Mouse (Mus musculus) intestine, embryonic 14.5 days (tissue): ENCODE data around the gene Anxa3. TPM values are rescaled to one million over a fixed set of nuclear protein-coding genes. Genes with fewer than 3 reads are reported as not detected.
A peak's percentile ranks its signal among the peaks of the same experiment; 100 is the strongest.

Experiments
- ATAC-seq: fragments of 200-750 bp; cut with Nextera tagmentation; replicated peaks from 2 replicates; pipeline ENCODE4 v1.8.0; 2017; ENCODE audit warnings: low read depth, moderate number of reproducible peaks, moderate TSS enrichment, moderate library complexity; ENCODE audit not compliant: low FRiP score, low TSS enrichment
- DNase-seq: peaks from one replicate; pipeline ENCODE4 v3.0.0-alpha.2; 2018; ENCODE audit warnings: low spot score
- H3K27ac ChIP-seq: fragments of 300-500 bp; sonication (generic); 2 replicates; pipeline ENCODE4 v1.5.1; 2014; ENCODE audit warnings: low read depth, mild to moderate bottlenecking, control low read depth
- H3K27me3 ChIP-seq: fragments of 300-500 bp; sonication (generic); replicated peaks from 2 replicates; pipeline ENCODE4 v1.6.1; 2014; ENCODE audit warnings: low read length, control low read depth; ENCODE audit not compliant: control insufficient read depth, insufficient read depth
- H3K36me3 ChIP-seq: fragments of 300-500 bp; sonication (generic); 2 replicates; pipeline ENCODE4 v1.6.1; 2014; ENCODE audit warnings: low read length, control low read depth; ENCODE audit not compliant: control insufficient read depth, insufficient read depth
- H3K4me1 ChIP-seq: fragments of 300-500 bp; sonication (generic); replicated peaks from 2 replicates; pipeline ENCODE4 v1.6.1; 2014; ENCODE audit warnings: low read length, control low read depth, mixed read lengths; ENCODE audit not compliant: control insufficient read depth, insufficient read depth
- H3K4me2 ChIP-seq: fragments of 300-500 bp; sonication (generic); 2 replicates; pipeline ENCODE4 v1.6.1; 2014; ENCODE audit warnings: low read length
- H3K4me3 ChIP-seq: fragments of 300-500 bp; sonication (generic); 2 replicates; pipeline ENCODE4 v1.5.1; 2014; ENCODE audit warnings: low read depth, low read length, control low read depth, mixed read lengths
- H3K9ac ChIP-seq: fragments of 300-500 bp; sonication (generic); 2 replicates; pipeline ENCODE4 v1.6.1; 2014; ENCODE audit warnings: mild to moderate bottlenecking, low read length
- H3K9me3 ChIP-seq: fragments of 300-500 bp; sonication (generic); 2 replicates; pipeline ENCODE4 v1.6.1; 2016; ENCODE audit warnings: low read length, control low read depth; ENCODE audit not compliant: control insufficient read depth
- WGBS: fragments of 180-500 bp; shearing (Covaris S2); extraction: QIAGEN DNeasy Blood & Tissue Kit; methylation state at CpG from one replicate; pipeline ENCODE4 v1.1.7; 2014; 5-methylcytosine and 5-hydroxymethylcytosine counted together
- polyA plus RNA-seq: library from polyadenylated mRNA; unstranded; fragments of >200 nt; fragmentation: Nextera tagmentation; extraction: Ambion mirVana; gene quantifications from 2 replicates; pipeline ENCODE4 v1.2.1, GENCODE M21; 2014

Anxa3 gene
- polyA plus RNA-seq, 1 experiment from 2014 or later = 53.9 TPM

DNA sequence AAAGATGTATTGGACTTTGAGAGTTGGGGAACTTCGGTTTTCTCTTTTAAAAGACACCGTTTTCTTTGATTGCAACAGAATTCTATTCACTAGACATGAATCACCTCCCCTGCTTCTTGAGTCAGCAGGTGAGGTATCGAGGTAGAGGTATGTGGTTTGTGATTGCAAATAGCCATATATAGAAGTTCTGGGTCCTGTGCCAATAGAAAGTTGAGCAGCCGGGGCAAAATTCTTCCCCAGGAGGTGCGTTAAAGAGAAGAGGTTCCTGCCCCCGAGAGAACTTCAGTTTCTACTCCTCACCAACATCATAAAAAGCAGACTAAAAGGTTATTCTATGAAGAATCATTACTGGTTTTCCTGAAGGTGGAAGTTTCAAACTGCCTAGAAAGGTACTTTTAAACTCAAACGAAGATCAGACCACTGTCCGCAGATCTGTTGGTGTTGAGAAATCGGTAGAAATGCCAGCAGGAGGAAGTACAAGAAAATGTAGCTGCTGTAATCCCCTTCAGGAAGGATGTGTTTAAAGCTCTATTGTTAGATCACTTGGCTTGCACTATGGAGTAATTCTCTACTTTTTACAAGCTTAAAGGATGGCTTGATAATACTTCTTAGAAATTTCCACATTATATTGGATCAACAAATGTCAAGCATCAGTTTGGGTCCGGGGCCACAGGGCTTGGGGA lies 955 bp downstream of the Anxa3 start:
- DNase-seq = no peak
- 39% methylated on average over 10 of the region's 10 CpGs for WGBS
- H3K4me3 ChIP-seq = peak overlapping the region; percentile 49
- H3K4me2 ChIP-seq = peak overlapping the region; percentile 81
- H3K9me3 ChIP-seq = no peaks in the 10 kb centered on the region
- H3K27ac ChIP-seq = no peak overlapping the region
- peaks cover 3% of the 10 kb centered on the region; the same call in 1 of the 2 replicates for H3K4me1 ChIP-seq
- no peak overlapping the region; the same call in 1 of the 2 replicates for H3K9ac ChIP-seq
- H3K36me3 ChIP-seq = no peaks in the 10 kb centered on the region
- H3K27me3 ChIP-seq = no peaks in the 10 kb centered on the region
- ATAC-seq = no peak

DNA sequence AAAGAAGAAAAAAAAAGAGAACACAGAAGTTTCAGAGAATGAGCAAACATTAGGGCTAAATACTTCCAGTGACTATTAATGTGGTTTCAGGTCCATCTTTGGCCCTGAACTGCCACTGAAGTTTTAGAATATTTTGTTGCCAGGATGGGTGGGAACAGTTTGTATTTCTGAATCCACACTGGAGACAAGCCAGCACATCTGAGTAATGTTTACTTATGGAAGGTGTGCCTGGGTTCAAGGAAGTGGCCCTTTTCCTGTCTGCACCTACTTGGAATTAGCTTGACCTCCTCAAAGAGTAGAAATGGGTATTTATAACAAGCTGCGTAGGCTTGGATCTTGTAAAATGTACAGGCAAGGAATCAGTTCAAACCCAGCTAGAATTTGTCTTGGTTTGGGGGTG lies 2.6 kb downstream of the Anxa3 start:
- no peak overlapping the region for H3K4me3 ChIP-seq
- H3K4me1 ChIP-seq = peaks cover 3% of the 10 kb centered on the region; the same call in 1 of the 2 replicates
- H3K27me3 ChIP-seq = no peaks in the 10 kb centered on the region
- H3K9me3 ChIP-seq = no peaks in the 10 kb centered on the region
- H3K9ac ChIP-seq = no peak overlapping the region
- H3K36me3 ChIP-seq = no peaks in the 10 kb centered on the region
- no peak overlapping the region for H3K4me2 ChIP-seq
- no peak overlapping the region for H3K27ac ChIP-seq
- ATAC-seq = no peak
- DNase-seq = no peak
- WGBS = 80% methylated on average over 1 of the region's 1 CpGs

DNA sequence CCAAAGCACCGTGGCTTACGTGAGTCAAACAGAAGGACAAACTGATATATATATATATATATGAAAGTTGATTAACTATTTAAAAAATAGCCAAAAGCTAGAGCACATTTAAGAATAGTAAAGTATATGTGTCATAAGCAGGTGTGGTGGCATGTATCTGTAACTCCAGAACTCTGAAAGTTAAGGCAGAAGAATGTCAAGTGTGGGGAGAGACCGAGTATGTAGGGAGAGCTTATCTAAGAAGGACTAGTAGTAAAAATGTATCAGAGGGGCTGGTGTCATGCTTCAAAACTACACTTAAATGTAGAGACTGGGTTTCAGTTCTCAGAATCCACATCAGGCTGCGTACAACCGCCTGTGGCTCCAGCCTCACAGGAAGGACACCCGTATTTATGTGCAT lies 4.3 kb downstream of the Anxa3 start:
- H3K4me3 ChIP-seq = no peak overlapping the region
- peaks cover 6% of the 10 kb centered on the region; the same call in 1 of the 2 replicates for H3K4me1 ChIP-seq
- 89% methylated on average over 6 of the region's 6 CpGs for WGBS
- H3K36me3 ChIP-seq = no peaks in the 10 kb centered on the region
- no peak overlapping the region for H3K9ac ChIP-seq
- no peak overlapping the region for H3K4me2 ChIP-seq
- no peaks in the 10 kb centered on the region for H3K27me3 ChIP-seq
- no peaks in the 10 kb centered on the region for H3K9me3 ChIP-seq
- H3K27ac ChIP-seq = no peak overlapping the region
- ATAC-seq (no peak), DNase-seq (no peak)

DNA sequence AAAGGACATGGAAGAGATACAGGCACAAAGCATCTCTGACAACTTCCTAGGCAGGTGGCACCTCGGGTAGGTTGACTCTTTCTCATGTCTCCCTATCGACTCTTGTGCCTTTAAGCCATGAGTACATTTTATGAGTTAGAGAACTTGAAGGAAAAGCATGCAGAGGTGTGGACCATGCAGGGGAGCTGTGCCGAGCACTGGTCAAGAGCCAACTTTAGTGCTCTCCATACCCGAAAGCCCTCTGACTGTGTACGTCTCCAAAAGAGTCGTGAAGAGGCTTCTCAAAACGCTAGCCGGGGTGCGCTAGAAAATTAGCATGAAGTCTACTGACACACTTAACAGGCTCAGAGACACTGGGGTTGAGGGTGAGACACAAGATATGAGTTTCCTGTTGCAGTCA lies 6.0 kb downstream of the Anxa3 start:
- Histone ChIP-seq H3K4me1 (0 out of 2 replicates have a peak, but pooled peaks cover 9% of the 10 kb centered on the region), H3K4me3 (no peak overlapping the region), H3K36me3 (no peaks in the 10 kb centered on the region), H3K27me3 (no peaks in the 10 kb centered on the region), H3K27ac (no peak overlapping the region), H3K4me2 (no peak overlapping the region), H3K9me3 (no peaks in the 10 kb centered on the region), H3K9ac (no peak overlapping the region)
- ATAC-seq (no peak), DNase-seq (no peak)
- WGBS = 94% methylated on average over 9 of the region's 9 CpGs

DNA sequence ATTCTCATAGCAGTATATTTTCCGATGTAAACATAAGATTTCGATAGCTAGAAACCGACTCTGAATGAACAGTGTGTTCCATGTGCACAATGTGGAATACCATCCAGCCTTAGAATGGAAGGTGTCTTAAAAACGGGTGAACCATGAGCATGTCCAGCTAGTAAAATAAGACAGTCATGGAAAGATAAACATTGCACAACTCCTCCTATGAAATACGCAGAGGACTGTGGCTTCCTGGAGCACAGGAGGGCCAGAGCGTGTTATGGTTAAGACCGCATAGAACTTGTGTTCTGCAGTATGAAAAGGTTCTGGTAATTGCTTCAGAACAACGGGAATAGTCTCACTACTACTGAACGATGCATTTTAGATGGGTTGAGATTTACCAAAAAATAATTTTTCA lies 6.8 kb downstream of the Anxa3 start:
- 69% methylated on average over 9 of the region's 9 CpGs for WGBS
- DNase-seq (no peak), ATAC-seq (no peak)
- no peak overlapping the region for H3K4me3 ChIP-seq
- H3K9me3 ChIP-seq = no peaks in the 10 kb centered on the region
- H3K4me1 ChIP-seq = 0 out of 2 replicates have a peak, but pooled peaks cover 11% of the 10 kb centered on the region
- H3K36me3 ChIP-seq = no peaks in the 10 kb centered on the region
- no peaks in the 10 kb centered on the region for H3K27me3 ChIP-seq
- H3K9ac ChIP-seq = no peak overlapping the region
- no peak overlapping the region for H3K27ac ChIP-seq
- H3K4me2 ChIP-seq = no peak overlapping the region

DNA sequence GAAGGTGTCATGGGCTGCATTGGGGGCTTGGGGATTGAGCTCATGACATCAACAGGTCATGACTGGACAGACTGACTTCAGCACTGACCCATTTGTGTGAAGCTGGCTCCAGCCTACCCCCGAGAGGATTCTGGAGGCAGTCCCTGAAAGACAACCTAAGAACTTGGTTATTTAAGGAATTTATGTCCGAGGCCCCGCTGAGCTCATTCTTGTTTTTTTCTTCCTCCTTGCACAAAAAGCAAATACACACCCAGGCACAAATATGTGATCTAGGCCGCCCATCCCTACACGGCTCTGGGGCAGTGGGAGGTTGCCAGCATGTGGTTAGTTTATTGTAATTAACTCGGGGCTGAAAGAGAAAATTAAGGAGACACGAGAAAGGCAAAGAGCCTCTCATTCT lies 9.0 kb downstream of the Anxa3 start:
- Histone ChIP-seq H3K4me2 (no peak overlapping the region), H3K4me3 (no peak overlapping the region), H3K4me1 (0 out of 2 replicates have a peak, but pooled peaks cover 13% of the 10 kb centered on the region), H3K27ac (peak overlapping the region; percentile 11; the same call in 1 of the 2 replicates), H3K36me3 (no peaks in the 10 kb centered on the region), H3K27me3 (no peaks in the 10 kb centered on the region), H3K9ac (no peak overlapping the region), H3K9me3 (no peaks in the 10 kb centered on the region)
- 20% methylated on average over 7 of the region's 7 CpGs for WGBS
- ATAC-seq (peak; percentile 63), DNase-seq (no peak)

DNA sequence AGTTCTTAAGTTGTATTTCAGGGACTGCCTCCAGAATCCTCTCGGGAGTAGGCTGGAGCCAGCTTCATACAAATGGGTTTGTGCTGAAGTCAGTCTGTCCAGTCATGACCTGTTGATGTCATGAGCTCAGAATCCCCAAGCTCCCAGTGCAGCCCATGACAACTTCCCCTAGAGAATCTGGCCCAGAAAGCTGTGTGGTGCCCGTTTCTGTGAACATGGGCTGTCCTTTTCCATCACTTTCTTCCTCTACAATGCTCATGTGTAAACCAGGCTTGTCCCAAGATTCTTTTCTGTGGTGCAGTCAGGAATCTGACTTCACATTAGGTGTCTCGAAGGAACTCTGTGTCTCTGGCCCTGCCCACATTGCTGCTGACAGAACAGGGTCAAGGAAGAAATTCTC lies 10.0 kb downstream of the Anxa3 start:
- DNase-seq (no peak), ATAC-seq (no peak)
- Histone ChIP-seq H3K4me2 (no peak overlapping the region), H3K36me3 (no peaks in the 10 kb centered on the region), H3K4me1 (0 out of 2 replicates have a peak, but pooled peaks cover 13% of the 10 kb centered on the region), H3K27me3 (no peaks in the 10 kb centered on the region), H3K9me3 (no peaks in the 10 kb centered on the region), H3K9ac (no peak overlapping the region), H3K4me3 (no peak overlapping the region), H3K27ac (no peak overlapping the region)
- WGBS = 20% methylated on average over 3 of the region's 3 CpGs

DNA sequence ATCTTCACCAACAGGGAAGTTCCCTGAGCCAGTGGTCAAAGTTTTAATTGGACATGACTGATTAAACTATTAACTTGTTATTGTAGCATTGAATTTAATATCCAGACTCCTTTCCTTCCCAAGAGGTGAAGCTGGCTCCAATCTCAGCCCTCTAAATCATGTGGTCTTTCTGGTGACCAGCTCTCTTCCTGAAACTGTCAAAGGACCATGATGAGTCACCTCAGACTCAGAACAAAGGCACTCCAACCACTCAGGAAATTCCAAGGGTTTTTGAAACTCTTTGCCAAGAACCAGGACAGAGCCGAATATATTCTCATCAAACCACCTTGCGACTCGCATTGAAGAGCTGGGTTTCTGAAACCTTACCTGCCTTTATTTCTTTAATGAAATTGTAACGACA lies 11.2 kb downstream of the Anxa3 start:
- Histone ChIP-seq H3K4me2 (no peak overlapping the region), H3K36me3 (no peaks in the 10 kb centered on the region), H3K4me1 (0 out of 2 replicates have a peak, but pooled peaks cover 13% of the 10 kb centered on the region), H3K27me3 (no peaks in the 10 kb centered on the region), H3K27ac (no peak overlapping the region), H3K9me3 (no peaks in the 10 kb centered on the region), H3K9ac (no peak overlapping the region), H3K4me3 (no peak overlapping the region)
- 73% methylated on average over 4 of the region's 4 CpGs for WGBS
- no peak for DNase-seq
- no peak for ATAC-seq

DNA sequence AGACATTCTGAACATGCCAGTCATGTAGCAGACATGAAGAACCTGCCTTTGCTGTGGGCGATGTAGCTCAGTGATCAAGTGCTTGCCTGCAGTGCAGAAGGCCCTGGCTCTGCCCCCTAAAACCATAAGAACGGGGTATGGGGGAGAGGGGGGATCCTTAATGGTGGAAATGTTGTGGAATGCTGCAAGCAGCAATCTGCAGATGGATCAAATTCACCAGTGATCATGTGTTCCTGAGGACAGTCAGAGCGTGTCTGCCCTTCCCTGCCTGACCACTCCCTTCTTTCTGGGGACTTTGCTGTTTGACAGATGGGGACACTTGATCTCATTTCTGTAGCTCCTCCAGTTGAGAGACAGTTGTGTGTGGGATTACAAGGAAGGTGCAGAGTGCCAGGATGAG lies 11.7 kb downstream of the Anxa3 start:
- 0 out of 2 replicates have a peak, but pooled peaks cover 13% of the 10 kb centered on the region for H3K4me1 ChIP-seq
- no peaks in the 10 kb centered on the region for H3K27me3 ChIP-seq
- H3K36me3 ChIP-seq = no peaks in the 10 kb centered on the region
- H3K4me3 ChIP-seq = no peak overlapping the region
- ATAC-seq (no peak), DNase-seq (no peak)
- 76% methylated on average over 3 of the region's 3 CpGs for WGBS
- no peak overlapping the region for H3K9ac ChIP-seq
- H3K9me3 ChIP-seq = no peaks in the 10 kb centered on the region
- no peak overlapping the region for H3K27ac ChIP-seq
- no peak overlapping the region for H3K4me2 ChIP-seq
